Mouse (Mus musculus) liver, embryonic 15.5 days (tissue): ENCODE results near the gene Ftsj3. TPM values are rescaled to one million over a fixed set of nuclear protein-coding genes. Genes with fewer than 3 reads are reported as not detected.
A peak's percentile ranks its signal among the peaks of the same experiment; 100 is the strongest.
"Not testable (repeated sequence)": the region's sequence is repeated elsewhere in the genome, so short reads cannot be mapped to it uniquely, and the experiment has no call there.

Experiments used
- ATAC-seq: fragments of 200-750 bp; cut with Nextera tagmentation; 2 replicates; pipeline ENCODE4 v1.8.0; 2017; ENCODE audit warnings: moderate number of reproducible peaks, mild to moderate bottlenecking, moderate library complexity; ENCODE audit not compliant: insufficient read depth
- H3K27ac ChIP-seq: fragments of 300-500 bp; sonication (generic); replicated peaks from 2 replicates; pipeline ENCODE4 v1.5.1; 2015; ENCODE audit warnings: mild to moderate bottlenecking, inconsistent platforms
- H3K27me3 ChIP-seq: fragments of 300-500 bp; sonication (generic); 2 replicates; pipeline ENCODE4 v1.6.1; 2015; ENCODE audit warnings: mild to moderate bottlenecking, inconsistent platforms
- H3K36me3 ChIP-seq: fragments of 300-500 bp; sonication (generic); replicated peaks from 2 replicates; pipeline ENCODE4 v1.6.1; 2015; ENCODE audit warnings: moderate library complexity, mild to moderate bottlenecking, inconsistent platforms
- H3K4me1 ChIP-seq: fragments of 300-500 bp; sonication (generic); replicated peaks from 2 replicates; pipeline ENCODE4 v1.6.1; 2015; ENCODE audit warnings: inconsistent platforms
- H3K4me2 ChIP-seq: fragments of 300-500 bp; sonication (generic); 2 replicates; pipeline ENCODE4 v1.6.1; 2015; ENCODE audit warnings: moderate library complexity, mild to moderate bottlenecking, inconsistent platforms
- H3K4me3 ChIP-seq: fragments of 300-500 bp; sonication (generic); replicated peaks from 2 replicates; pipeline ENCODE4 v1.5.1; 2015; ENCODE audit warnings: mild to moderate bottlenecking, inconsistent platforms
- H3K9ac ChIP-seq: fragments of 300-500 bp; sonication (generic); 2 replicates; pipeline ENCODE4 v1.6.1; 2015; ENCODE audit warnings: moderate library complexity, mild to moderate bottlenecking, inconsistent platforms
- H3K9me3 ChIP-seq: fragments of 300-500 bp; sonication (generic); replicated peaks from 2 replicates; pipeline ENCODE4 v1.6.1; 2016; ENCODE audit warnings: inconsistent platforms
- WGBS: fragments of 180-500 bp; shearing (Covaris S2); methylation state at CpG from one replicate; pipeline ENCODE4 v1.1.7; 2015; ENCODE audit warnings: mixed read lengths; ENCODE audit not compliant: insufficient replicate concordance; 5-methylcytosine and 5-hydroxymethylcytosine counted together
- polyA plus RNA-seq: library from polyadenylated mRNA; unstranded; fragments of >200 nt; fragmentation: Nextera tagmentation; extraction: Ambion mirVana; gene quantifications from 2 replicates; pipeline ENCODE4 v1.2.1, GENCODE M21; 2015

The Ftsj3 gene
- polyA plus RNA-seq, 1 experiment from 2014 or later: 30.2 TPM

GRCm38 (mm10) chr11:106201337-106202122 is 54.3 kb downstream of the Ftsj3 start:
- H3K27ac ChIP-seq: no peak overlapping the region
- peaks cover 27% of the 10 kb centered on the region for H3K4me1 ChIP-seq
- H3K36me3 ChIP-seq: peaks cover 88% of the 10 kb centered on the region
- no peaks in the 10 kb centered on the region for H3K27me3 ChIP-seq
- H3K9me3 ChIP-seq: no peaks in the 10 kb centered on the region
- H3K9ac ChIP-seq: no peak overlapping the region
- H3K4me2 ChIP-seq: no peak overlapping the region
- ATAC-seq: peak; percentile 43
- 61% methylated on average over 19 of the region's 19 CpGs for WGBS
- no peak overlapping the region for H3K4me3 ChIP-seq

- no peaks in the 10 kb centered on the region for H3K9me3 ChIP-seq
- no peak overlapping the region for H3K4me3 ChIP-seq
- ATAC-seq: no peak
- H3K4me2 ChIP-seq: no peak overlapping the region
- peaks cover 27% of the 10 kb centered on the region for H3K4me1 ChIP-seq
- H3K27me3 ChIP-seq: no peaks in the 10 kb centered on the region
- 47% methylated on average over 6 of the region's 6 CpGs for WGBS
- no peak overlapping the region; the same call in 1 of the 2 replicates for H3K27ac ChIP-seq
- peaks cover 83% of the 10 kb centered on the region for H3K36me3 ChIP-seq
- H3K9ac ChIP-seq: no peak overlapping the region
These were observed 55.1 kb downstream of the Ftsj3 start for GRCm38 (mm10) chr11:106200756-106201155.

GRCm38 (mm10) chr11:106199997-106200396 is 55.9 kb downstream of the Ftsj3 start:
- Histone ChIP-seq H3K36me3 (peaks cover 76% of the 10 kb centered on the region), H3K4me1 (peaks cover 31% of the 10 kb centered on the region)
- not testable (repeated sequence) for H3K4me2 ChIP-seq, H3K27ac ChIP-seq, ATAC-seq, H3K9me3 ChIP-seq, H3K27me3 ChIP-seq, H3K9ac ChIP-seq, H3K4me3 ChIP-seq
- 80% methylated on average over 7 of the region's 7 CpGs for WGBS

Other genes with a start within 250 kb of the Ftsj3 start
- 0.05 and 0.07 TPM in 2 replicates for gene Kcnh6, start 248.0 kb downstream of the Ftsj3 start, polyA plus RNA-seq
- gene Dcaf7, start 219.2 kb downstream of the Ftsj3 start, polyA plus RNA-seq: 26.6 and 29.6 TPM in 2 replicates
- gene Taco1, start 190.0 kb downstream of the Ftsj3 start, polyA plus RNA-seq: 6.1 and 6.4 TPM in 2 replicates
- gene Map3k3, start 171.5 kb downstream of the Ftsj3 start, polyA plus RNA-seq: 5.2 and 6.0 TPM in 2 replicates
- gene Gm10840, start 95.2 kb downstream of the Ftsj3 start, polyA plus RNA-seq: not detected in 2 replicates
- 82.2 and 82.7 TPM in 2 replicates for gene Limd2, start 95.2 kb downstream of the Ftsj3 start, polyA plus RNA-seq
- gene Strada, start 53.9 kb downstream of the Ftsj3 start, polyA plus RNA-seq: 7.8 and 7.9 TPM in 2 replicates
- gene Ccdc47, start 39.7 kb downstream of the Ftsj3 start, polyA plus RNA-seq: 36.4 and 37.3 TPM in 2 replicates
- gene Ddx42, start 39.2 kb downstream of the Ftsj3 start, polyA plus RNA-seq: 21.3 and 22.4 TPM in 2 replicates
- 128 and 131 TPM in 2 replicates for gene Psmc5, start 75 bp upstream of the Ftsj3 start, polyA plus RNA-seq
- 26.7 and 26.8 TPM in 2 replicates for gene Smarcd2, start 16.9 kb upstream of the Ftsj3 start, polyA plus RNA-seq
- 0.09 and 0.12 TPM in 2 replicates for gene Tcam1, start 20.6 kb upstream of the Ftsj3 start, polyA plus RNA-seq
- gene Gh, start 45.8 kb upstream of the Ftsj3 start, polyA plus RNA-seq: not detected in 2 replicates
- gene Cd79b, start 58.7 kb upstream of the Ftsj3 start, polyA plus RNA-seq: 7.7 and 9.9 TPM in 2 replicates
- gene Scn4a, start 97.2 kb upstream of the Ftsj3 start, polyA plus RNA-seq: 0.03 and 0.24 TPM in 2 replicates
- gene Prr29, start 109.4 kb upstream of the Ftsj3 start, polyA plus RNA-seq: not detected in 2 replicates
- gene Icam2, start 132.0 kb upstream of the Ftsj3 start, polyA plus RNA-seq: 13.4 and 16.4 TPM in 2 replicates
- 4.1 and 5.8 TPM in 2 replicates for gene Ern1, start 231.8 kb upstream of the Ftsj3 start, polyA plus RNA-seq